Mouse (Mus musculus) limb, embryonic 12.5 days (tissue): ENCODE results near the gene Lrrc7. TPM values are rescaled to one million over a fixed set of nuclear protein-coding genes. Genes with fewer than 3 reads are reported as not detected.

Experiments used
- ATAC-seq: fragments of 200-750 bp; cut with Nextera tagmentation; 2 replicates; pipeline ENCODE4 v1.8.0; 2017; ENCODE audit warnings: low read depth, moderate TSS enrichment; ENCODE audit not compliant: insufficient number of reproducible peaks, insufficient read depth, low FRiP score, low TSS enrichment
- H3K27ac ChIP-seq: fragments of 300-500 bp; sonication (generic); 2 replicates; pipeline ENCODE4 v1.5.1; 2016; ENCODE audit warnings: mild to moderate bottlenecking, moderate library complexity
- H3K27me3 ChIP-seq: fragments of 300-500 bp; sonication (generic); 2 replicates; pipeline ENCODE4 v1.6.1; 2016; ENCODE audit warnings: mild to moderate bottlenecking, moderate library complexity
- H3K36me3 ChIP-seq: fragments of 300-500 bp; sonication (generic); 2 replicates; pipeline ENCODE4 v1.6.1; 2016; ENCODE audit warnings: mild to moderate bottlenecking, moderate library complexity
- H3K4me1 ChIP-seq: fragments of 300-500 bp; sonication (generic); replicated peaks from 2 replicates; pipeline ENCODE4 v1.6.1; 2016
- H3K4me2 ChIP-seq: fragments of 300-500 bp; sonication (generic); 2 replicates; pipeline ENCODE4 v1.6.1; 2016; ENCODE audit warnings: mild to moderate bottlenecking, moderate library complexity
- H3K4me3 ChIP-seq: fragments of 300-500 bp; sonication (generic); replicated peaks from 2 replicates; pipeline ENCODE4 v1.5.1; 2016; ENCODE audit warnings: mild to moderate bottlenecking
- H3K9ac ChIP-seq: fragments of 300-500 bp; sonication (generic); replicated peaks from 2 replicates; pipeline ENCODE4 v1.6.1; 2016; ENCODE audit warnings: mild to moderate bottlenecking, moderate library complexity
- H3K9me3 ChIP-seq: fragments of 300-500 bp; sonication (generic); 2 replicates; pipeline ENCODE4 v1.6.1; 2016; ENCODE audit warnings: mild to moderate bottlenecking, moderate library complexity
- WGBS: fragments of 180-500 bp; shearing (Covaris S2); methylation state at CpG from one replicate; pipeline ENCODE4 v1.1.7; 2016; 5-methylcytosine and 5-hydroxymethylcytosine counted together
- polyA plus RNA-seq: library from polyadenylated mRNA; unstranded; fragments of >200 nt; fragmentation: Nextera tagmentation; extraction: Ambion mirVana; gene quantifications from 2 replicates; pipeline ENCODE4 v1.2.1, GENCODE M21; 2016

Lrrc7 gene
- polyA plus RNA-seq, 1 experiment from 2014 or later: 0.35 TPM

- H3K9me3 ChIP-seq: no peaks in the 10 kb centered on the region
- H3K9ac ChIP-seq: no peak overlapping the region
- no peak overlapping the region for H3K27ac ChIP-seq
- H3K36me3 ChIP-seq: no peaks in the 10 kb centered on the region
- H3K4me1 ChIP-seq: no peaks in the 10 kb centered on the region
- H3K4me3 ChIP-seq: no peak overlapping the region
- ATAC-seq: no peak
- H3K4me2 ChIP-seq: no peak overlapping the region
- H3K27me3 ChIP-seq: peaks cover 10% of the 10 kb centered on the region
These were observed 397.0 kb downstream of the Lrrc7 start for GRCm38 (mm10) chr3:158165004-158165403.

GRCm38 (mm10) chr3:158164452-158164851, 397.6 kb downstream of the Lrrc7 start:
- no peak overlapping the region for H3K4me2 ChIP-seq
- no peak overlapping the region for H3K4me3 ChIP-seq
- no peak for ATAC-seq
- no peaks in the 10 kb centered on the region for H3K9me3 ChIP-seq
- no peaks in the 10 kb centered on the region for H3K4me1 ChIP-seq
- H3K27me3 ChIP-seq: peaks cover 10% of the 10 kb centered on the region
- 82% methylated on average over 5 of the region's 5 CpGs for WGBS
- H3K27ac ChIP-seq: no peak overlapping the region
- no peaks in the 10 kb centered on the region for H3K36me3 ChIP-seq
- H3K9ac ChIP-seq: no peak overlapping the region

GRCm38 (mm10) chr3:158163127-158163526, 398.9 kb downstream of the Lrrc7 start:
- WGBS: 65% methylated on average over 4 of the region's 4 CpGs
- Histone ChIP-seq H3K36me3 (no peaks in the 10 kb centered on the region), H3K27ac (no peak overlapping the region), H3K9ac (no peak overlapping the region), H3K9me3 (no peaks in the 10 kb centered on the region), H3K27me3 (peaks cover 10% of the 10 kb centered on the region), H3K4me3 (no peak overlapping the region), H3K4me1 (no peaks in the 10 kb centered on the region), H3K4me2 (no peak overlapping the region)
- no peak for ATAC-seq

- Histone ChIP-seq H3K4me1 (no peaks in the 10 kb centered on the region), H3K27ac (no peak overlapping the region), H3K9me3 (no peaks in the 10 kb centered on the region), H3K9ac (no peak overlapping the region), H3K27me3 (peaks cover 10% of the 10 kb centered on the region), H3K4me3 (no peak overlapping the region), H3K36me3 (no peaks in the 10 kb centered on the region), H3K4me2 (no peak overlapping the region)
- ATAC-seq: no peak
- WGBS: 91% methylated on average over 1 of the region's 1 CpGs
These were observed 400.0 kb downstream of the Lrrc7 start for GRCm38 (mm10) chr3:158161924-158162490.

GRCm38 (mm10) chr3:158155515-158156286, 406.3 kb downstream of the Lrrc7 start:
- no peak for ATAC-seq

GRCm38 (mm10) chr3:158154134-158154533, 407.9 kb downstream of the Lrrc7 start:
- no peak for ATAC-seq
- no peak overlapping the region for H3K27ac ChIP-seq
- H3K4me1 ChIP-seq: no peaks in the 10 kb centered on the region
- H3K36me3 ChIP-seq: no peaks in the 10 kb centered on the region
- WGBS: 91% methylated on average over 3 of the region's 3 CpGs
- no peak overlapping the region for H3K4me3 ChIP-seq
- no peaks in the 10 kb centered on the region for H3K9me3 ChIP-seq
- H3K9ac ChIP-seq: no peak overlapping the region
- peaks cover 4% of the 10 kb centered on the region; the same call in 1 of the 2 replicates for H3K27me3 ChIP-seq
- no peak overlapping the region for H3K4me2 ChIP-seq

More at GRCm38 (mm10) chr3:158155515-158156286, 406.3 kb downstream of the Lrrc7 start:
- Histone ChIP-seq H3K4me1 (no peaks in the 10 kb centered on the region), H3K27me3 (peaks cover 4% of the 10 kb centered on the region), H3K36me3 (no peaks in the 10 kb centered on the region), H3K4me2 (no peak overlapping the region), H3K4me3 (no peak overlapping the region), H3K27ac (no peak overlapping the region), H3K9ac (no peak overlapping the region), H3K9me3 (no peaks in the 10 kb centered on the region)
- WGBS: 78% methylated on average over 3 of the region's 3 CpGs

GRCm38 (mm10) chr3:158148998-158149397, 413.0 kb downstream of the Lrrc7 start:
- WGBS: 90% methylated on average over 1 of the region's 1 CpGs
- H3K27me3 ChIP-seq: no peaks in the 10 kb centered on the region
- no peaks in the 10 kb centered on the region for H3K36me3 ChIP-seq
- no peaks in the 10 kb centered on the region for H3K9me3 ChIP-seq
- no peak overlapping the region for H3K4me3 ChIP-seq
- no peak overlapping the region for H3K9ac ChIP-seq
- no peak overlapping the region for H3K4me2 ChIP-seq
- no peak overlapping the region for H3K27ac ChIP-seq
- ATAC-seq: no peak
- H3K4me1 ChIP-seq: no peaks in the 10 kb centered on the region

GRCm38 (mm10) chr3:158140629-158141028, 421.4 kb downstream of the Lrrc7 start:
- Histone ChIP-seq H3K4me3 (no peak overlapping the region), H3K4me2 (no peak overlapping the region), H3K36me3 (no peaks in the 10 kb centered on the region), H3K9me3 (no peaks in the 10 kb centered on the region), H3K9ac (no peak overlapping the region), H3K27ac (no peak overlapping the region), H3K4me1 (no peaks in the 10 kb centered on the region), H3K27me3 (no peaks in the 10 kb centered on the region)
- 77% methylated on average over 1 of the region's 1 CpGs for WGBS
- no peak for ATAC-seq

- Histone ChIP-seq H3K27ac (no peak overlapping the region), H3K4me3 (no peak overlapping the region), H3K36me3 (no peaks in the 10 kb centered on the region), H3K4me2 (no peak overlapping the region), H3K9me3 (no peaks in the 10 kb centered on the region), H3K27me3 (no peaks in the 10 kb centered on the region), H3K9ac (no peak overlapping the region), H3K4me1 (no peaks in the 10 kb centered on the region)
- no peak for ATAC-seq
- 78% methylated on average over 6 of the region's 6 CpGs for WGBS
These were observed 424.2 kb downstream of the Lrrc7 start for GRCm38 (mm10) chr3:158137796-158138195.

- H3K9ac ChIP-seq: no peak overlapping the region
- ATAC-seq: no peak
- no peak overlapping the region for H3K27ac ChIP-seq
- H3K4me2 ChIP-seq: no peak overlapping the region
- H3K36me3 ChIP-seq: no peaks in the 10 kb centered on the region
- H3K4me1 ChIP-seq: no peaks in the 10 kb centered on the region
- H3K9me3 ChIP-seq: no peaks in the 10 kb centered on the region
- H3K4me3 ChIP-seq: no peak overlapping the region
- H3K27me3 ChIP-seq: no peaks in the 10 kb centered on the region
- 80% methylated on average over 4 of the region's 4 CpGs for WGBS
These were observed 430.3 kb downstream of the Lrrc7 start for GRCm38 (mm10) chr3:158131672-158132071.

GRCm38 (mm10) chr3:158131233-158131632, 430.8 kb downstream of the Lrrc7 start:
- H3K9ac ChIP-seq: no peak overlapping the region
- no peak overlapping the region for H3K27ac ChIP-seq
- no peak for ATAC-seq
- H3K9me3 ChIP-seq: no peaks in the 10 kb centered on the region
- H3K36me3 ChIP-seq: no peaks in the 10 kb centered on the region
- no peaks in the 10 kb centered on the region for H3K4me1 ChIP-seq
- no peak overlapping the region for H3K4me2 ChIP-seq
- H3K4me3 ChIP-seq: no peak overlapping the region
- no peaks in the 10 kb centered on the region for H3K27me3 ChIP-seq

- 58% methylated on average over 3 of the region's 3 CpGs for WGBS
- H3K9me3 ChIP-seq: no peaks in the 10 kb centered on the region
- H3K4me1 ChIP-seq: no peaks in the 10 kb centered on the region
- no peaks in the 10 kb centered on the region for H3K27me3 ChIP-seq
- H3K36me3 ChIP-seq: no peaks in the 10 kb centered on the region
- H3K4me3 ChIP-seq: no peak overlapping the region
- no peak overlapping the region for H3K9ac ChIP-seq
- H3K27ac ChIP-seq: no peak overlapping the region
- H3K4me2 ChIP-seq: no peak overlapping the region
- no peak for ATAC-seq
These were observed 439.1 kb downstream of the Lrrc7 start for GRCm38 (mm10) chr3:158122899-158123298.
